Mouse (Mus musculus) MEL (cell line): ENCODE data around the gene Srebf2. TPM values are rescaled to one million over a fixed set of nuclear protein-coding genes. Genes with fewer than 3 reads are reported as not detected.
A peak's percentile ranks its signal among the peaks of the same experiment; 100 is the strongest.

Experiments used
- DNase-seq: peaks from one replicate; pipeline ENCODE4 v3.0.0; 2011; ENCODE audit warnings: low read depth, low spot score
- H3K27ac ChIP-seq: 2 replicates; pipeline ENCODE4 v1.5.1; 2012; ENCODE audit warnings: low read depth, mild to moderate bottlenecking, control low read depth, low read length, moderate library complexity; ENCODE audit not compliant: control insufficient read depth
- H3K27me3 ChIP-seq, 2 experiments: fragments of 150-350 bp in 1 of 2; sonication (generic) in 1 of 2; 2 replicates each; pipeline ENCODE4 v1.6.1; 2012; ENCODE audit warnings: low read length in 2 of 2, mild to moderate bottlenecking in 2 of 2, improper control_type of control experiment in 1 of 2, moderate library complexity in 1 of 2; ENCODE audit not compliant: insufficient read depth in 2 of 2, control insufficient read depth in 1 of 2
- H3K36me3 ChIP-seq, 2 experiments: 2 replicates each; pipeline ENCODE4 v1.6.1; 2012 to 2014; ENCODE audit warnings: low read length in 2 of 2, improper control_type of control experiment in 1 of 2, inconsistent platforms in 1 of 2, mild to moderate bottlenecking in 1 of 2; ENCODE audit not compliant: insufficient read depth in 2 of 2, control insufficient read depth in 1 of 2
- H3K4me1 ChIP-seq, 2 experiments: fragments of 150-350 bp in 1 of 2; sonication (generic) in 1 of 2; 2 replicates each; pipeline ENCODE4 v1.6.1; 2012; ENCODE audit warnings: low read length in 2 of 2, improper control_type of control experiment in 1 of 2, mild to moderate bottlenecking in 1 of 2; ENCODE audit not compliant: insufficient read depth in 2 of 2, control insufficient read depth in 1 of 2
- H3K4me3 ChIP-seq, 2 experiments: fragments of 150-350 bp in 1 of 2; sonication (generic) in 1 of 2; 2 replicates each; pipeline ENCODE4 v1.5.1; 2012; ENCODE audit warnings: low read depth in 2 of 2, low read length in 2 of 2, mild to moderate bottlenecking in 2 of 2, moderate library complexity in 2 of 2, control low read depth in 1 of 2, improper control_type of control experiment in 1 of 2; ENCODE audit not compliant: control insufficient read depth in 1 of 2, insufficient read depth in 1 of 2
- H3K79me2 ChIP-seq: 2 replicates; pipeline ENCODE4 v1.6.1; 2012; ENCODE audit warnings: mild to moderate bottlenecking, low read length, moderate library complexity; ENCODE audit not compliant: control insufficient read depth, poor library complexity, insufficient read depth
- H3K9ac ChIP-seq: 2 replicates; pipeline ENCODE4 v1.6.1; 2012; ENCODE audit warnings: low read depth, mild to moderate bottlenecking, control low read depth, low read length, moderate library complexity; ENCODE audit not compliant: control insufficient read depth, poor library complexity, severe bottlenecking
- H3K9me3 ChIP-seq: fragments of 150-350 bp; sonication (generic); replicated peaks from 2 replicates; pipeline ENCODE4 v1.6.1; 2012; ENCODE audit warnings: mild to moderate bottlenecking, low read length, improper control_type of control experiment, moderate library complexity; ENCODE audit not compliant: insufficient read depth
- BHLHE40 ChIP-seq: IDR thresholded peaks from 2 replicates; pipeline ENCODE4 v1.6.1; 2012; ENCODE audit warnings: low read depth, mild to moderate bottlenecking, inconsistent platforms, low read length, improper control_type of control experiment, borderline replicate concordance
- CHD1 ChIP-seq: IDR thresholded peaks from 2 replicates; pipeline ENCODE4 v1.6.1; 2012; ENCODE audit warnings: low read depth, mild to moderate bottlenecking, inconsistent platforms, low read length, improper control_type of control experiment
- CHD2 ChIP-seq: IDR thresholded peaks from 2 replicates; pipeline ENCODE4 v1.6.1; 2011; ENCODE audit warnings: low read length, improper control_type of control experiment
- CTCF ChIP-seq, 3 experiments: IDR thresholded peaks in 2 of 3; conservative IDR thresholded peaks in 1 of 3; 2 replicates each; pipeline ENCODE4 v1.5.1; 2011 to 2012; ENCODE audit warnings: low read length in 3 of 3, low read depth in 2 of 3, mild to moderate bottlenecking in 2 of 3, improper control_type of control experiment in 1 of 3, inconsistent platforms in 1 of 3, mixed read lengths in 1 of 3, moderate library complexity in 1 of 3; ENCODE audit not compliant: control insufficient read depth in 1 of 3, insufficient read depth in 1 of 3, poor library complexity in 1 of 3, severe bottlenecking in 1 of 3
- E2F4 ChIP-seq: IDR thresholded peaks from 2 replicates; pipeline ENCODE4 v1.6.1; 2011; ENCODE audit warnings: low read depth, low read length, improper control_type of control experiment, borderline replicate concordance
- ELF1 ChIP-seq: IDR thresholded peaks from 2 replicates; pipeline ENCODE4 v1.6.1; 2014; ENCODE audit warnings: low read depth, mild to moderate bottlenecking, inconsistent platforms, low read length, improper control_type of control experiment, moderate library complexity
- GABPA ChIP-seq: IDR thresholded peaks from 2 replicates; pipeline ENCODE4 v1.6.1; 2012; ENCODE audit warnings: low read depth, mild to moderate bottlenecking, inconsistent platforms, low read length, improper control_type of control experiment, moderate library complexity
- GATA1 ChIP-seq: IDR thresholded peaks from 2 replicates; pipeline ENCODE4 v1.6.1; 2011; ENCODE audit warnings: low read depth, low read length, improper control_type of control experiment
- JUND ChIP-seq: IDR thresholded peaks from 2 replicates; pipeline ENCODE4 v1.6.1; 2011; ENCODE audit warnings: low read depth, mild to moderate bottlenecking, improper control_type of control experiment, low read length
- KAT2A ChIP-seq: conservative IDR thresholded peaks from 2 replicates; pipeline ENCODE4 v1.6.1; 2012; ENCODE audit warnings: low read depth, low read length, improper control_type of control experiment, inconsistent platforms
- MAFK ChIP-seq: IDR thresholded peaks from 2 replicates; pipeline ENCODE4 v1.6.1; 2011; ENCODE audit warnings: low read depth, mild to moderate bottlenecking, low read length, improper control_type of control experiment, borderline replicate concordance
- MAX ChIP-seq: IDR thresholded peaks from 2 replicates; pipeline ENCODE4 v1.6.1; 2011; ENCODE audit warnings: low read length, improper control_type of control experiment
- MAZ ChIP-seq: IDR thresholded peaks from 2 replicates; pipeline ENCODE4 v1.6.1; 2012; ENCODE audit warnings: low read depth, mild to moderate bottlenecking, inconsistent platforms, low read length, improper control_type of control experiment
- MXI1 ChIP-seq: IDR thresholded peaks from 2 replicates; pipeline ENCODE4 v1.6.1; 2011; ENCODE audit warnings: mild to moderate bottlenecking, low read depth, low read length, improper control_type of control experiment
- MYB ChIP-seq: IDR thresholded peaks from 2 replicates; pipeline ENCODE4 v1.6.1; 2011; ENCODE audit warnings: mild to moderate bottlenecking, low read depth, low read length, improper control_type of control experiment
- NELFE ChIP-seq: IDR thresholded peaks from 2 replicates; pipeline ENCODE4 v1.6.1; 2011; ENCODE audit warnings: low read depth, low read length, improper control_type of control experiment
- NRF1 ChIP-seq: IDR thresholded peaks from 2 replicates; pipeline ENCODE4 v1.6.1; 2014; ENCODE audit warnings: low read depth, mild to moderate bottlenecking, inconsistent platforms, low read length, improper control_type of control experiment, moderate library complexity; ENCODE audit not compliant: poor library complexity, insufficient read depth, severe bottlenecking
- POLR2A ChIP-seq, 2 experiments: IDR thresholded peaks; 2 replicates each; pipeline ENCODE4 v1.6.1; 2011 to 2012; ENCODE audit warnings: low read length in 2 of 2, mild to moderate bottlenecking in 2 of 2, control low read depth in 1 of 2, improper control_type of control experiment in 1 of 2, low read depth in 1 of 2, moderate library complexity in 1 of 2; ENCODE audit not compliant: control insufficient read depth in 1 of 2, insufficient read depth in 1 of 2, poor library complexity in 1 of 2
- POLR2AphosphoS2 ChIP-seq: IDR thresholded peaks from 2 replicates; pipeline ENCODE4 v1.6.1; 2011; ENCODE audit warnings: low read length, improper control_type of control experiment
- SIN3A ChIP-seq: IDR thresholded peaks from 2 replicates; pipeline ENCODE4 v1.6.1; 2012; ENCODE audit warnings: low read length, improper control_type of control experiment, inconsistent platforms
- TAL1 ChIP-seq: IDR thresholded peaks from 2 replicates; pipeline ENCODE4 v1.6.1; 2012; ENCODE audit warnings: mild to moderate bottlenecking, inconsistent platforms, low read length, moderate library complexity, mixed read lengths
- TBP ChIP-seq: IDR thresholded peaks from 2 replicates; pipeline ENCODE4 v1.8.0; 2011; ENCODE audit warnings: low read depth, low read length, improper control_type of control experiment
- TCF12 ChIP-seq: IDR thresholded peaks from 2 replicates; pipeline ENCODE4 v1.6.1; 2014; ENCODE audit warnings: low read depth, mild to moderate bottlenecking, inconsistent platforms, low read length, improper control_type of control experiment, moderate library complexity
- UBTF ChIP-seq: IDR thresholded peaks from 2 replicates; pipeline ENCODE4 v1.6.1; 2012; ENCODE audit warnings: low read depth, mild to moderate bottlenecking, inconsistent platforms, low read length, improper control_type of control experiment, moderate library complexity, borderline replicate concordance; ENCODE audit not compliant: insufficient read depth
- USF1 ChIP-seq: IDR thresholded peaks from 2 replicates; pipeline ENCODE4 v1.6.1; 2014; ENCODE audit warnings: low read depth, mild to moderate bottlenecking, inconsistent platforms, low read length, improper control_type of control experiment, moderate library complexity
- USF2 ChIP-seq, 2 experiments: IDR thresholded peaks; 2 replicates each; pipeline ENCODE4 v1.6.1; 2011 to 2012; ENCODE audit warnings: improper control_type of control experiment in 2 of 2, low read length in 2 of 2, borderline replicate concordance in 1 of 2, inconsistent platforms in 1 of 2, low read depth in 1 of 2, mild to moderate bottlenecking in 1 of 2; ENCODE audit not compliant: insufficient read depth in 1 of 2
- ZKSCAN1 ChIP-seq: IDR thresholded peaks from 2 replicates; pipeline ENCODE4 v1.6.1; 2012; ENCODE audit warnings: low read depth, mild to moderate bottlenecking, inconsistent platforms, low read length, improper control_type of control experiment, moderate library complexity
- ZMIZ1 ChIP-seq: IDR thresholded peaks from 2 replicates; pipeline ENCODE4 v1.6.1; 2012; ENCODE audit warnings: low read depth, mild to moderate bottlenecking, inconsistent platforms, low read length, improper control_type of control experiment, moderate library complexity
- polyA plus RNA-seq, 2 experiments: library from polyadenylated mRNA; stranded (reverse) in 1 of 2; unstranded in 1 of 2; fragments of >175 nt in 1 of 2; fragments of >200 nt in 1 of 2; gene quantifications; 2 replicates each; pipeline versions ENCODE4 v1.2.1 to v1.2.4; 2012; ENCODE audit warnings: low replicate concordance in 2 of 2, low read depth in 1 of 2; ENCODE audit not compliant: insufficient read length in 2 of 2, insufficient read depth in 1 of 2, missing spikeins in 1 of 2
- total RNA-seq: library from RNA; depleted of rRNA; stranded (reverse); fragments of 300-350 nt; gene quantifications from 2 replicates; pipeline ENCODE4 v1.2.3, GENCODE M21; 2012

Gene Srebf2
- total and polyA plus RNA-seq, 3 experiments, result 40.5 to 161 TPM; not detected in 1

GRCm38 (mm10) chr15:82244115-82244804 lies 97.3 kb downstream of the Srebf2 start, which contains the start of gene Cenpm:
Cenpm (minus strand) TSS chr15:82244748.
- TF ChIP-seq GATA1 (no peak), CHD2 (no peak), TBP (no peak), SIN3A (peak; percentile 20), BHLHE40 (no peak), MAFK (no peak), JUND (no peak), POLR2AphosphoS2 (no peak), ZKSCAN1 (no peak), USF1 (no peak), NELFE (peak; percentile 65), CHD1 (no peak), POLR2A (IDR thresholded peaks at IDR 0.05; ENCODE audit: control insufficient read depth in 1 of 2, insufficient read depth in 1 of 2, low read depth in 1 of 2, low read length in 2 of 2, poor library complexity in 1 of 2) (peak; percentile 54 to 66; a peak in 3 of 4 replicates), TCF12 (no peak), MYB (no peak), USF2 (IDR thresholded peaks at IDR 0.05; ENCODE audit: borderline replicate concordance in 1 of 2, insufficient read depth in 1 of 2, low read depth in 1 of 2, low read length in 2 of 2) (no peak), KAT2A (no peak), CTCF (IDR thresholded peaks at IDR 0.05 in 2 of 3, conservative IDR thresholded peaks at IDR 0.05 in 1 of 3; ENCODE audit: control insufficient read depth in 1 of 3, insufficient read depth in 1 of 3, low read depth in 2 of 3, low read length in 3 of 3, poor library complexity in 1 of 3, severe bottlenecking in 1 of 3) (no peak), MAX (peak; percentile 56), NRF1 (peak; percentile 66), MXI1 (no peak; the same call in 1 of the 2 replicates), MAZ (no peak), UBTF (no peak), E2F4 (0 out of 2 replicates have a peak, but pooled peaks have one; percentile 30), ELF1 (no peak), GABPA (no peak), TAL1 (no peak), ZMIZ1 (0 out of 2 replicates have a peak, but pooled peaks have one; percentile 26)
- peak; percentile 95 for DNase-seq

More at GRCm38 (mm10) chr15:82244115-82244804, 97.3 kb downstream of the Srebf2 start, which contains the start of gene Cenpm:
- peak within 1 kb of the TSS; percentile 78 to 81 for H3K4me3 ChIP-seq
- peaks cover 2 to 3% of the 10 kb centered on the region in 2 experiments; a peak in 3 of 4 replicates for H3K27me3 ChIP-seq
- no peaks in the 10 kb centered on the region for H3K9me3 ChIP-seq
- peak within 1 kb of the TSS; percentile 86 for H3K9ac ChIP-seq
- peaks cover 0 to 6% of the 10 kb centered on the region in 2 experiments; a peak in 2 of 4 replicates for H3K4me1 ChIP-seq
- peaks cover 0 to 4% of the 10 kb centered on the region in 2 experiments; a peak in 2 of 4 replicates for H3K36me3 ChIP-seq
- peaks cover 1% of the 10 kb centered on the region; the same call in 1 of the 2 replicates for H3K79me2 ChIP-seq
- peak within 1 kb of the TSS; percentile 92 for H3K27ac ChIP-seq
